Mouse (Mus musculus) heart, postnatal 0 days (tissue): ENCODE measurements around the gene Psg21.

Source experiments
- CTCF ChIP-seq: IDR thresholded peaks from 2 replicates; pipeline ENCODE4 v1.5.1; 2016; ENCODE audit warnings: antibody characterized with exemption, control low read depth, low read depth
- EP300 ChIP-seq: IDR thresholded peaks from 2 replicates; pipeline ENCODE4 v1.6.1; 2016; ENCODE audit warnings: antibody characterized with exemption, low read depth

- no peak for TF ChIP-seq CTCF
- TF ChIP-seq EP300, result no peak
Observed at GRCm38 (mm10) chr7:18686085-18686484, 29.6 kb upstream of the Psg21 start, which contains the start of gene Psg20.
